Mouse (Mus musculus) spleen, adult 2 months (tissue): ENCODE data around the gene Sh2d3c.

Source experiments
- CTCF ChIP-seq: fragments of 200-500 bp; IDR thresholded peaks from 2 replicates; pipeline ENCODE4 v1.5.1; 2011; ENCODE audit warnings: mild to moderate bottlenecking, inconsistent platforms; ENCODE audit not compliant: insufficient read depth, insufficient read length, insufficient replicate concordance; ENCODE audit errors: extremely low read depth
- POLR2A ChIP-seq: fragments of 200-500 bp; IDR thresholded peaks from 2 replicates; pipeline ENCODE4 v1.6.1; 2011; ENCODE audit warnings: low read depth, low read length, inconsistent platforms

DNA sequence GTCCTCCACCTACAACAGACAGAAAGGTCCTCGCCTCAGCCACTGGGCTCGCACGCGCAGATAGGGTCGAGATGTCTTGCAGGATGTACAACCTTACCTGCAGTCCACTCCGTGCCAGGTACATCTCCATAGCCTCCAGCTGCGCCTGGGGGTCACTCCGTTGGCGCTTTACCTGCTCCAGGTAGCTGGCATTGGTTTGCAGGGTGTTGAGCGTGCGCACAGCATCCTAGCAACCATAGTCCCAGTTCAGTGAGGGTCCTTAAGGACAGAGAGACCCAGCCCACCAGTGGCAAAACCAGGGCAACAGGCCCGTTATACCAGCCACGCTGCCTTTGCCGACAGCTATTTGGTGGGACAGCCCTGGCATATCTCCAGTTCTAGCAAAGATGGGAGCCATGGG, 28.4 kb upstream of the Sh2d3c start:
- TF ChIP-seq POLR2A (no peak), CTCF (no peak)
